Mouse (Mus musculus): Measurements from ENCODE around the gene Irf8. TPM values are rescaled to one million over a fixed set of nuclear protein-coding genes. Genes with fewer than 3 reads are reported as not detected.
"Not testable (repeated sequence)": the region's sequence is repeated elsewhere in the genome, so short reads cannot be mapped to it uniquely, and the experiment has no call there.

Irf8 gene
- polyA plus RNA-seq, 1 experiment from 2014 or later = 11.5 TPM

GRCm38 (mm10) chr8:120699565-120699964 lies 36.6 kb upstream of the Irf8 start:
- WGBS = 70% methylated on average over 2 of the region's 2 CpGs
- Histone ChIP-seq H3K36me3 (no peaks in the 10 kb centered on the region), H3K9me3 (replicated peaks) (no peaks in the 10 kb centered on the region), H3K4me1 (peaks cover 42% of the 10 kb centered on the region), H3K4me2 (no peak overlapping the region), H3K9ac (no peak overlapping the region), H3K27me3 (peaks cover 22% of the 10 kb centered on the region; the same call in 1 of the 2 replicates), H3K4me3 (replicated peaks) (no peak overlapping the region), H3K27ac (peak overlapping the region; percentile 37; the same call in 1 of the 2 replicates)
- ATAC-seq (replicated peaks; ENCODE audit: low FRiP score) = no peak

- Histone ChIP-seq H3K27ac (peak overlapping the region; percentile 37; the same call in 1 of the 2 replicates), H3K9ac (no peak overlapping the region), H3K9me3 (replicated peaks) (no peaks in the 10 kb centered on the region), H3K27me3 (peaks cover 19% of the 10 kb centered on the region; the same call in 1 of the 2 replicates), H3K4me1 (peaks cover 40% of the 10 kb centered on the region), H3K4me3 (replicated peaks) (no peak overlapping the region), H3K4me2 (no peak overlapping the region), H3K36me3 (no peaks in the 10 kb centered on the region)
- ATAC-seq (replicated peaks; ENCODE audit: low FRiP score) = no peak
- 82% methylated on average over 4 of the region's 4 CpGs for WGBS
These were observed 36.1 kb upstream of the Irf8 start for GRCm38 (mm10) chr8:120700053-120700452.

- H3K4me3 ChIP-seq (replicated peaks) = no peak overlapping the region
- WGBS = 48% methylated on average over 19 of the region's 19 CpGs
- peaks cover 17% of the 10 kb centered on the region; the same call in 1 of the 2 replicates for H3K27me3 ChIP-seq
- H3K36me3 ChIP-seq = no peaks in the 10 kb centered on the region
- no peak overlapping the region for H3K9ac ChIP-seq
- H3K27ac ChIP-seq = no peak overlapping the region
- H3K4me1 ChIP-seq = peaks cover 25% of the 10 kb centered on the region
- H3K4me2 ChIP-seq = no peak overlapping the region
- no peaks in the 10 kb centered on the region for H3K9me3 ChIP-seq (replicated peaks)
- ATAC-seq (replicated peaks; ENCODE audit: low FRiP score) = no peak
These were observed 34.2 kb upstream of the Irf8 start for GRCm38 (mm10) chr8:120701758-120702465.

GRCm38 (mm10) chr8:120704203-120704602 lies 32.0 kb upstream of the Irf8 start:
- 28% methylated on average over 9 of the region's 9 CpGs for WGBS
- ATAC-seq (replicated peaks; ENCODE audit: low FRiP score) = no peak

GRCm38 (mm10) chr8:120705163-120705562 lies 31.0 kb upstream of the Irf8 start:
- no peak for ATAC-seq (replicated peaks; ENCODE audit: low FRiP score)
- Histone ChIP-seq H3K27me3 (peaks cover 17% of the 10 kb centered on the region; the same call in 1 of the 2 replicates), H3K9ac (no peak overlapping the region), H3K27ac (no peak overlapping the region), H3K36me3 (no peaks in the 10 kb centered on the region), H3K4me3 (replicated peaks) (no peak overlapping the region), H3K9me3 (replicated peaks) (no peaks in the 10 kb centered on the region), H3K4me1 (peaks cover 8% of the 10 kb centered on the region), H3K4me2 (no peak overlapping the region)
- 67% methylated on average over 15 of the region's 15 CpGs for WGBS

More at GRCm38 (mm10) chr8:120704203-120704602, 32.0 kb upstream of the Irf8 start:
- H3K4me2 ChIP-seq = no peak overlapping the region
- no peak overlapping the region for H3K9ac ChIP-seq
- no peak overlapping the region for H3K27ac ChIP-seq
- peaks cover 13% of the 10 kb centered on the region for H3K4me1 ChIP-seq
- H3K4me3 ChIP-seq (replicated peaks) = no peak overlapping the region
- H3K27me3 ChIP-seq = peaks cover 17% of the 10 kb centered on the region; the same call in 1 of the 2 replicates
- no peaks in the 10 kb centered on the region for H3K36me3 ChIP-seq
- no peaks in the 10 kb centered on the region for H3K9me3 ChIP-seq (replicated peaks)

GRCm38 (mm10) chr8:120706193-120706592 lies 30.0 kb upstream of the Irf8 start:
- Histone ChIP-seq H3K4me1 (peaks cover 7% of the 10 kb centered on the region), H3K9ac (no peak overlapping the region), H3K27ac (no peak overlapping the region), H3K9me3 (replicated peaks) (no peaks in the 10 kb centered on the region), H3K4me3 (replicated peaks) (no peak overlapping the region), H3K4me2 (no peak overlapping the region), H3K27me3 (peaks cover 17% of the 10 kb centered on the region; the same call in 1 of the 2 replicates), H3K36me3 (no peaks in the 10 kb centered on the region)
- 79% methylated on average over 3 of the region's 3 CpGs for WGBS
- ATAC-seq (replicated peaks; ENCODE audit: low FRiP score) = no peak

GRCm38 (mm10) chr8:120709176-120709575 lies 27.0 kb upstream of the Irf8 start:
- H3K27me3 ChIP-seq = peaks cover 4% of the 10 kb centered on the region; the same call in 1 of the 2 replicates
- no peak overlapping the region for H3K27ac ChIP-seq
- H3K9me3 ChIP-seq (replicated peaks) = no peaks in the 10 kb centered on the region
- no peaks in the 10 kb centered on the region for H3K36me3 ChIP-seq
- H3K9ac ChIP-seq = no peak overlapping the region
- H3K4me2 ChIP-seq = no peak overlapping the region
- WGBS = 72% methylated on average over 10 of the region's 10 CpGs
- peaks cover 5% of the 10 kb centered on the region for H3K4me1 ChIP-seq
- no peak overlapping the region for H3K4me3 ChIP-seq (replicated peaks)
- no peak for ATAC-seq (replicated peaks; ENCODE audit: low FRiP score)

- no peaks in the 10 kb centered on the region for H3K27me3 ChIP-seq
- H3K27ac ChIP-seq = peak overlapping the region; percentile 47
- H3K36me3 ChIP-seq = no peaks in the 10 kb centered on the region
- 58% methylated on average over 6 of the region's 6 CpGs for WGBS
- no peak overlapping the region for H3K9ac ChIP-seq
- H3K4me1 ChIP-seq = peaks cover 17% of the 10 kb centered on the region
- no peak overlapping the region for H3K4me2 ChIP-seq
- H3K9me3 ChIP-seq (replicated peaks) = no peaks in the 10 kb centered on the region
- H3K4me3 ChIP-seq (replicated peaks) = no peak overlapping the region
- no peak for ATAC-seq (replicated peaks; ENCODE audit: low FRiP score)
These were observed 21.0 kb upstream of the Irf8 start for GRCm38 (mm10) chr8:120715200-120715599.

- Histone ChIP-seq H3K4me3 (replicated peaks) (no peak overlapping the region), H3K27ac (peak overlapping the region; percentile 47; the same call in 1 of the 2 replicates), H3K9me3 (replicated peaks) (no peaks in the 10 kb centered on the region), H3K27me3 (0 out of 2 replicates have a peak, but pooled peaks cover 4% of the 10 kb centered on the region), H3K4me2 (no peak overlapping the region), H3K4me1 (peaks cover 17% of the 10 kb centered on the region), H3K9ac (no peak overlapping the region), H3K36me3 (no peaks in the 10 kb centered on the region)
- ATAC-seq (replicated peaks; ENCODE audit: low FRiP score) = no peak
- WGBS = 74% methylated on average over 15 of the region's 15 CpGs
These were observed 20.0 kb upstream of the Irf8 start for GRCm38 (mm10) chr8:120715996-120716680.

GRCm38 (mm10) chr8:120719586-120720236 lies 16.4 kb upstream of the Irf8 start:
- no peaks in the 10 kb centered on the region for H3K36me3 ChIP-seq
- 52% methylated on average over 19 of the region's 19 CpGs for WGBS
- no peak overlapping the region for H3K27ac ChIP-seq
- H3K4me2 ChIP-seq = no peak overlapping the region
- H3K27me3 ChIP-seq = 0 out of 2 replicates have a peak, but pooled peaks cover 4% of the 10 kb centered on the region
- H3K4me1 ChIP-seq = peaks cover 18% of the 10 kb centered on the region
- H3K4me3 ChIP-seq (replicated peaks) = no peak overlapping the region
- no peak overlapping the region for H3K9ac ChIP-seq
- ATAC-seq (replicated peaks; ENCODE audit: low FRiP score) = no peak
- 0 out of 2 replicates have a peak, but pooled peaks cover 7% of the 10 kb centered on the region for H3K9me3 ChIP-seq (replicated peaks)

GRCm38 (mm10) chr8:120723025-120723424 lies 13.1 kb upstream of the Irf8 start:
- peaks cover 17% of the 10 kb centered on the region for H3K4me1 ChIP-seq
- 76% methylated on average over 6 of the region's 6 CpGs for WGBS
- 0 out of 2 replicates have a peak, but pooled peaks cover 7% of the 10 kb centered on the region for H3K27me3 ChIP-seq
- no peak overlapping the region for H3K9ac ChIP-seq
- 0 out of 2 replicates have a peak, but pooled peaks cover 7% of the 10 kb centered on the region for H3K9me3 ChIP-seq (replicated peaks)
- H3K4me3 ChIP-seq (replicated peaks) = no peak overlapping the region
- ATAC-seq (replicated peaks; ENCODE audit: low FRiP score) = no peak
- no peak overlapping the region for H3K4me2 ChIP-seq
- no peak overlapping the region for H3K27ac ChIP-seq
- H3K36me3 ChIP-seq = no peaks in the 10 kb centered on the region

GRCm38 (mm10) chr8:120724096-120724495 lies 12.1 kb upstream of the Irf8 start:
- H3K4me2 ChIP-seq; H3K27me3 ChIP-seq; H3K27ac ChIP-seq; H3K36me3 ChIP-seq; ATAC-seq (replicated peaks; ENCODE audit: low FRiP score); H3K9ac ChIP-seq; H3K4me3 ChIP-seq (replicated peaks); H3K9me3 ChIP-seq (replicated peaks): not testable (repeated sequence)
- 83% methylated on average over 4 of the region's 4 CpGs for WGBS
- peaks cover 17% of the 10 kb centered on the region for H3K4me1 ChIP-seq
